Mouse (Mus musculus): ENCODE data around the gene Uxs1. TPM values are rescaled to one million over a fixed set of nuclear protein-coding genes. Genes with fewer than 3 reads are reported as not detected.

The Uxs1 gene
- polyA plus RNA-seq, 1 experiment from 2014 or later: 20.2 TPM

- Histone ChIP-seq H3K4me1 (ENCODE audit: control insufficient read depth, insufficient read depth, low read length) (peaks cover 9% of the 10 kb centered on the region; the same call in 1 of the 2 replicates), H3K4me2 (ENCODE audit: low read depth, low read length) (no peak overlapping the region), H3K4me3 (replicated peaks; ENCODE audit: low read length) (no peak overlapping the region), H3K27me3 (ENCODE audit: control insufficient read depth, insufficient read depth, low read length) (no peaks in the 10 kb centered on the region), H3K9me3 (replicated peaks; ENCODE audit: control insufficient read depth, low read length) (no peaks in the 10 kb centered on the region), H3K9ac (ENCODE audit: low read length) (no peak overlapping the region), H3K27ac (ENCODE audit: low read length) (no peak overlapping the region), H3K36me3 (ENCODE audit: control insufficient read depth, insufficient read depth, low read length) (no peaks in the 10 kb centered on the region)
- ATAC-seq (ENCODE audit: insufficient read depth, low FRiP score): no peak
- WGBS: 85% methylated on average over 4 of the region's 4 CpGs
These were observed 9.2 kb downstream of the Uxs1 start for GRCm38 (mm10) chr1:43818356-43818755.

- H3K27me3 ChIP-seq (ENCODE audit: control insufficient read depth, insufficient read depth, low read length): no peaks in the 10 kb centered on the region
- no peak overlapping the region for H3K4me2 ChIP-seq (ENCODE audit: low read depth, low read length)
- no peak overlapping the region for H3K27ac ChIP-seq (ENCODE audit: low read length)
- H3K9me3 ChIP-seq (replicated peaks; ENCODE audit: control insufficient read depth, low read length): no peaks in the 10 kb centered on the region
- no peak overlapping the region for H3K4me3 ChIP-seq (replicated peaks; ENCODE audit: low read length)
- H3K4me1 ChIP-seq (ENCODE audit: control insufficient read depth, insufficient read depth, low read length): 0 out of 2 replicates have a peak, but pooled peaks cover 2% of the 10 kb centered on the region
- H3K36me3 ChIP-seq (ENCODE audit: control insufficient read depth, insufficient read depth, low read length): no peaks in the 10 kb centered on the region
- no peak overlapping the region for H3K9ac ChIP-seq (ENCODE audit: low read length)
- ATAC-seq (ENCODE audit: insufficient read depth, low FRiP score): no peak
- WGBS: 91% methylated on average over 1 of the region's 1 CpGs
These were observed 15.8 kb downstream of the Uxs1 start for GRCm38 (mm10) chr1:43811764-43812163.

GRCm38 (mm10) chr1:43811055-43811454, 16.5 kb downstream of the Uxs1 start:
- no peak overlapping the region for H3K4me3 ChIP-seq (replicated peaks; ENCODE audit: low read length)
- no peaks in the 10 kb centered on the region for H3K27me3 ChIP-seq (ENCODE audit: control insufficient read depth, insufficient read depth, low read length)
- H3K4me2 ChIP-seq (ENCODE audit: low read depth, low read length): no peak overlapping the region
- H3K36me3 ChIP-seq (ENCODE audit: control insufficient read depth, insufficient read depth, low read length): no peaks in the 10 kb centered on the region
- H3K27ac ChIP-seq (ENCODE audit: low read length): no peak overlapping the region
- H3K9ac ChIP-seq (ENCODE audit: low read length): no peak overlapping the region
- H3K4me1 ChIP-seq (ENCODE audit: control insufficient read depth, insufficient read depth, low read length): 0 out of 2 replicates have a peak, but pooled peaks cover 2% of the 10 kb centered on the region
- 86% methylated on average over 3 of the region's 3 CpGs for WGBS
- H3K9me3 ChIP-seq (replicated peaks; ENCODE audit: control insufficient read depth, low read length): no peaks in the 10 kb centered on the region
- no peak for ATAC-seq (ENCODE audit: insufficient read depth, low FRiP score)

- Histone ChIP-seq H3K4me3 (replicated peaks; ENCODE audit: low read length) (no peak overlapping the region), H3K27me3 (ENCODE audit: control insufficient read depth, insufficient read depth, low read length) (no peaks in the 10 kb centered on the region), H3K27ac (ENCODE audit: low read length) (no peak overlapping the region), H3K4me1 (ENCODE audit: control insufficient read depth, insufficient read depth, low read length) (0 out of 2 replicates have a peak, but pooled peaks cover 2% of the 10 kb centered on the region), H3K36me3 (ENCODE audit: control insufficient read depth, insufficient read depth, low read length) (no peaks in the 10 kb centered on the region), H3K4me2 (ENCODE audit: low read depth, low read length) (no peak overlapping the region), H3K9ac (ENCODE audit: low read length) (no peak overlapping the region), H3K9me3 (replicated peaks; ENCODE audit: control insufficient read depth, low read length) (no peaks in the 10 kb centered on the region)
- 90% methylated on average over 2 of the region's 2 CpGs for WGBS
- ATAC-seq (ENCODE audit: insufficient read depth, low FRiP score): no peak
These were observed 18.2 kb downstream of the Uxs1 start for GRCm38 (mm10) chr1:43809351-43809750.

GRCm38 (mm10) chr1:43803906-43804474, 23.6 kb downstream of the Uxs1 start:
- no peak for ATAC-seq (ENCODE audit: insufficient read depth, low FRiP score)
- Histone ChIP-seq H3K9me3 (replicated peaks; ENCODE audit: control insufficient read depth, low read length) (no peaks in the 10 kb centered on the region), H3K9ac (ENCODE audit: low read length) (no peak overlapping the region), H3K27me3 (ENCODE audit: control insufficient read depth, insufficient read depth, low read length) (no peaks in the 10 kb centered on the region), H3K27ac (ENCODE audit: low read length) (no peak overlapping the region), H3K36me3 (ENCODE audit: control insufficient read depth, insufficient read depth, low read length) (no peaks in the 10 kb centered on the region), H3K4me2 (ENCODE audit: low read depth, low read length) (no peak overlapping the region), H3K4me1 (ENCODE audit: control insufficient read depth, insufficient read depth, low read length) (no peaks in the 10 kb centered on the region), H3K4me3 (replicated peaks; ENCODE audit: low read length) (no peak overlapping the region)
- 93% methylated on average over 1 of the region's 1 CpGs for WGBS

- Histone ChIP-seq H3K9ac (ENCODE audit: low read length) (no peak overlapping the region), H3K36me3 (ENCODE audit: control insufficient read depth, insufficient read depth, low read length) (no peaks in the 10 kb centered on the region), H3K27me3 (ENCODE audit: control insufficient read depth, insufficient read depth, low read length) (no peaks in the 10 kb centered on the region), H3K9me3 (replicated peaks; ENCODE audit: control insufficient read depth, low read length) (no peaks in the 10 kb centered on the region), H3K4me2 (ENCODE audit: low read depth, low read length) (no peak overlapping the region), H3K27ac (ENCODE audit: low read length) (no peak overlapping the region), H3K4me3 (replicated peaks; ENCODE audit: low read length) (no peak overlapping the region), H3K4me1 (ENCODE audit: control insufficient read depth, insufficient read depth, low read length) (no peaks in the 10 kb centered on the region)
- no peak for ATAC-seq (ENCODE audit: insufficient read depth, low FRiP score)
- 91% methylated on average over 3 of the region's 3 CpGs for WGBS
These were observed 29.6 kb downstream of the Uxs1 start for GRCm38 (mm10) chr1:43798048-43798447.

GRCm38 (mm10) chr1:43789765-43790164, 37.8 kb downstream of the Uxs1 start:
- H3K27ac ChIP-seq (ENCODE audit: low read length): no peak overlapping the region

GRCm38 (mm10) chr1:43786711-43787110, 40.9 kb downstream of the Uxs1 start:
- Histone ChIP-seq H3K4me2 (ENCODE audit: low read depth, low read length) (no peak overlapping the region), H3K27me3 (ENCODE audit: control insufficient read depth, insufficient read depth, low read length) (no peaks in the 10 kb centered on the region), H3K9ac (ENCODE audit: low read length) (no peak overlapping the region), H3K27ac (ENCODE audit: low read length) (no peak overlapping the region), H3K4me3 (replicated peaks; ENCODE audit: low read length) (no peak overlapping the region), H3K4me1 (ENCODE audit: control insufficient read depth, insufficient read depth, low read length) (peaks cover 5% of the 10 kb centered on the region; the same call in 1 of the 2 replicates), H3K36me3 (ENCODE audit: control insufficient read depth, insufficient read depth, low read length) (0 out of 2 replicates have a peak, but pooled peaks cover 5% of the 10 kb centered on the region), H3K9me3 (replicated peaks; ENCODE audit: control insufficient read depth, low read length) (no peaks in the 10 kb centered on the region)
- ATAC-seq (ENCODE audit: insufficient read depth, low FRiP score): no peak
- WGBS: 85% methylated on average over 5 of the region's 5 CpGs

More at GRCm38 (mm10) chr1:43789765-43790164, 37.8 kb downstream of the Uxs1 start:
- Histone ChIP-seq H3K9ac (ENCODE audit: low read length) (no peak overlapping the region), H3K4me2 (ENCODE audit: low read depth, low read length) (no peak overlapping the region), H3K4me1 (ENCODE audit: control insufficient read depth, insufficient read depth, low read length) (no peaks in the 10 kb centered on the region), H3K36me3 (ENCODE audit: control insufficient read depth, insufficient read depth, low read length) (0 out of 2 replicates have a peak, but pooled peaks cover 5% of the 10 kb centered on the region), H3K4me3 (replicated peaks; ENCODE audit: low read length) (no peak overlapping the region), H3K9me3 (replicated peaks; ENCODE audit: control insufficient read depth, low read length) (no peaks in the 10 kb centered on the region), H3K27me3 (ENCODE audit: control insufficient read depth, insufficient read depth, low read length) (no peaks in the 10 kb centered on the region)
- 79% methylated on average over 2 of the region's 2 CpGs for WGBS
- ATAC-seq (ENCODE audit: insufficient read depth, low FRiP score): no peak

GRCm38 (mm10) chr1:43785316-43785715, 42.3 kb downstream of the Uxs1 start:
- H3K9ac ChIP-seq (ENCODE audit: low read length): no peak overlapping the region
- no peak overlapping the region for H3K4me2 ChIP-seq (ENCODE audit: low read depth, low read length)
- H3K27me3 ChIP-seq (ENCODE audit: control insufficient read depth, insufficient read depth, low read length): no peaks in the 10 kb centered on the region
- WGBS: 76% methylated on average over 5 of the region's 5 CpGs
- H3K9me3 ChIP-seq (replicated peaks; ENCODE audit: control insufficient read depth, low read length): no peaks in the 10 kb centered on the region
- no peak overlapping the region for H3K4me3 ChIP-seq (replicated peaks; ENCODE audit: low read length)
- 0 out of 2 replicates have a peak, but pooled peaks cover 5% of the 10 kb centered on the region for H3K36me3 ChIP-seq (ENCODE audit: control insufficient read depth, insufficient read depth, low read length)
- peaks cover 13% of the 10 kb centered on the region; the same call in 1 of the 2 replicates for H3K4me1 ChIP-seq (ENCODE audit: control insufficient read depth, insufficient read depth, low read length)
- H3K27ac ChIP-seq (ENCODE audit: low read length): no peak overlapping the region
- ATAC-seq (ENCODE audit: insufficient read depth, low FRiP score): no peak
